Mouse (Mus musculus): ENCODE results near the gene Hist3h2ba.

DNA sequence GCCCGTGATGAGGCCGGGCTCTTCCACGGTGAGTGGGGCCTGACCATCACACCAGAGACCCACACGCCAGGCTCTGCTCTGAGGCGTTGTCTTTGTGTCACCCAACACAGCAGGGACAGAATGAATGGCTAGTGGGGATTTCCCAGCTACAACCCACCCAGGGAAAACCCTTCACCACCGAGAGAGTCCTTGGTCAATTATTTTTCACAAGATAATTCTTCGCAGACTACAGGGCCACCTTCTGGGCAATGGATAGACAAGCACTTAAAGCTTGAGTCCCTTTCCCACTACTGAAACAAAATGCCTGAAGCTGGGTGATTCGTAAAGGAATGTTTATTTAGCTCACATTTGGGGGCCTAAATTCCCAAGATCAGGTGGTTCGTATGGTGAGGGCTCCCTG, 26.3 kb upstream of the Hist3h2ba start:
- no peak for TF ChIP-seq HCFC1 (IDR thresholded peaks at IDR 0.05; ENCODE audit: borderline replicate concordance, insufficient read depth, low read length)
- no peak for TF ChIP-seq ZC3H11A (IDR thresholded peaks at IDR 0.05; ENCODE audit: borderline replicate concordance, low read depth, low read length)
- TF ChIP-seq MAFK (IDR thresholded peaks at IDR 0.05; ENCODE audit: insufficient read depth, low read depth, low read length) = no peak
